Mouse (Mus musculus) ES-Bruce4 (cell line): ENCODE results near the gene Ccdc3.

Source experiments
- CTCF ChIP-seq: IDR thresholded peaks from one replicate; pipeline ENCODE4 v1.8.1; 2011; ENCODE audit warnings: low read depth, low read length
- EP300 ChIP-seq: IDR thresholded peaks from 2 replicates; pipeline ENCODE4 v1.6.1; 2011; ENCODE audit warnings: low read depth, low read length; ENCODE audit not compliant: insufficient read depth
- POLR2A ChIP-seq: IDR thresholded peaks from one replicate; pipeline ENCODE4 v1.8.1; 2011; ENCODE audit warnings: low read length; ENCODE audit not compliant: insufficient read depth

DNA sequence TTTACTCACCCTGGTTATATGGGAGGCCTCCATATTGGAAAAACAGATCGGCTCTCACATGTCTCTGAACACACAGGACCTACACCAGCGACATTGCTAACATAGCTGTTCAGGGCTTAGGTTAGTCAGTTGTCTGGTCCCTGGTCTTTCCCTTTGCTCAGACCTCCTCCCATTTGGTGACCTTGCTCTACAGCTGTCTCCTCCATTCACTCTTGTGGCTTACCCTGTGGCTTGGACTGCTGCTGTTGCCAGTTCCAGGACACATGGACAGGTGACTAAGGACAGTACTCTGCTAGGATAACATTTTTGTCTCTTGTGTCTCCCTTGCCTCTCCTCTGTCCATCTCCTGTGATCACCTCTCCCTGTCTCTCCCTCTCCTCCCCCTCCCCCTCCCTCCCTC is 29.2 kb downstream of the Ccdc3 start:
- TF ChIP-seq POLR2A (no peak), EP300 (no peak), CTCF (no peak)
